Mouse (Mus musculus): ENCODE measurements at regions not wholly inside any gene's neighbourhood (a gene's known extent, or its start where the extent isn't known, plus 50 kb on each side); places are given as distances from the start of the nearest gene placed in this dataset.

DNA sequence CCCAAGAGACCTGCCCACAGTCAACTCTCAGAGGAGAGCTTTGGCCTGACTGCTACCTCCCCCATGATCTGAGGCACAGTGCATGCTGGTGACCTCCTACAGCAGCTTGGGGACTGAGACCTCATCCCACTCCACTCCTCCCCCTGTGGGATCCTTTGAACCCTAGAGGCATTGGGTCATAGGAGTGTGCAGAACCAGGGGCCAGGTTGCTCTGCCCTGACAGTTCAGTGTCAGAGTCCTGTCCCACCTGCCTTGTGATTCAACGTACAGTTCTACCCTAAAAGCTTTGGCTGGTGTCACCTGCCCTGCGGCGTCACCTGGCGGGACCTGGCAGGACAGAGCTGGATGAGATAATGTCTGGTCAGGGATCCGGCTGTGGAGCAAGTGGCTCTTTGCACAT lies 254.9 kb upstream of the Zmiz1 start:
- TF ChIP-seq CTCF (IDR thresholded peaks at IDR 0.05; ENCODE audit: low read depth), result no peak
- 88% methylated on average over 5 of the region's 5 CpGs for WGBS
- Histone ChIP-seq H3K27me3 (replicated peaks; ENCODE audit: control insufficient read depth, insufficient read depth, low read length) (no peaks in the 10 kb centered on the region), H3K9me3 (ENCODE audit: control insufficient read depth) (no peaks in the 10 kb centered on the region), H3K4me3 (ENCODE audit: low read depth, low read length) (no peak overlapping the region), H3K27ac (ENCODE audit: low read depth, low read length) (no peak overlapping the region), H3K9ac (ENCODE audit: low read depth, low read length) (no peak overlapping the region), H3K4me2 (replicated peaks; ENCODE audit: low read depth) (no peak overlapping the region), H3K4me1 (replicated peaks; ENCODE audit: control insufficient read depth, insufficient read depth, low read length) (peaks cover 20% of the 10 kb centered on the region), H3K36me3 (ENCODE audit: control insufficient read depth, insufficient read depth) (no peaks in the 10 kb centered on the region)
- ATAC-seq, result no peak

DNA sequence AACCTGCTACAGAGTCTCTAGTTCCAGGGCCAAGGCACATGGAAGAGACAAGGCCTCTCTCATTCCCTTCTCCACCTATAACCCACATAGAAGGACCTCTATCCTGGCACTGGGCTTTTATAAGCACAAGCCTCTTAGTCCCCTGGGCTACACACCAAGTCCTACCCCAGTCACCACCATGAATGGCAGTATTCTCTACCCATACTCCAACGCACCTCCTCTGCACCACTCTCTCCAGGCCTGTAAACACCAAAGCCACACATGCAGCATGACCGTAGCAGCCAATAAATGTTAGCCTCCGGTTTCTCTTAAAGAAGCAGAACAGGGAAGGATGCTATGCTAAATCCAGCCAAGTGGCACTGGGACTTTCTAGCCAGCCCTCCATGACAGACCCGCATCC lies 252.1 kb upstream of the Zmiz1 start:
- no peaks in the 10 kb centered on the region for H3K27me3 ChIP-seq (replicated peaks; ENCODE audit: control insufficient read depth, insufficient read depth, low read length)
- no peak for ATAC-seq
- peak overlapping the region; percentile 74 for H3K27ac ChIP-seq (ENCODE audit: low read depth, low read length)
- no peak overlapping the region for H3K4me3 ChIP-seq (ENCODE audit: low read depth, low read length)
- H3K9me3 ChIP-seq (ENCODE audit: control insufficient read depth), result no peaks in the 10 kb centered on the region
- no peak overlapping the region for H3K4me2 ChIP-seq (replicated peaks; ENCODE audit: low read depth)
- no peak overlapping the region for H3K9ac ChIP-seq (ENCODE audit: low read depth, low read length)
- TF ChIP-seq CTCF (IDR thresholded peaks at IDR 0.05; ENCODE audit: low read depth), result no peak
- peaks cover 30% of the 10 kb centered on the region for H3K4me1 ChIP-seq (replicated peaks; ENCODE audit: control insufficient read depth, insufficient read depth, low read length)
- WGBS, result 69% methylated on average over 4 of the region's 4 CpGs
- H3K36me3 ChIP-seq (ENCODE audit: control insufficient read depth, insufficient read depth), result no peaks in the 10 kb centered on the region

DNA sequence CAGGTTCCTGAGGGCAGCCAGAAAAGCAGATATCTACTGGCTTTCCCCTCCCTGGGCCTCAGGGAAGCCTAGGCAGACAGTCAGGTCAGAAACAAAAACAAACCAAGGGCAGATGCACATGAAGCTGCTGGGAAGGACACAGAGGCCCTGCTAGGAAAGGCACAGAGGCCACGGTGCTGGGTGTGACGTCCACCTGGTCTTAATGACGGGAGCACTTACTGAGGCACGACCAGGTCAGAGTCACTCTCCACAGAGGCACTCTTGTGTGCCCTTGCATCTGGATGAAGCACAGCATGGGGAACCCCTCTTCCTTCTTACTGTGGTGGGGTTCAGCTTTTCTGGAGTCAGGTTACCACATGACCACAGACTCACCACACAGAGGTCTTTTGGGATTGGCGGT lies 251.6 kb upstream of the Zmiz1 start:
- no peak for ATAC-seq
- H3K9me3 ChIP-seq (ENCODE audit: control insufficient read depth), result no peaks in the 10 kb centered on the region
- H3K36me3 ChIP-seq (ENCODE audit: control insufficient read depth, insufficient read depth), result no peaks in the 10 kb centered on the region
- H3K4me3 ChIP-seq (ENCODE audit: low read depth, low read length), result no peak overlapping the region
- TF ChIP-seq CTCF (IDR thresholded peaks at IDR 0.05; ENCODE audit: low read depth), result no peak
- H3K27me3 ChIP-seq (replicated peaks; ENCODE audit: control insufficient read depth, insufficient read depth, low read length), result no peaks in the 10 kb centered on the region
- peak overlapping the region; percentile 74 for H3K27ac ChIP-seq (ENCODE audit: low read depth, low read length)
- 32% methylated on average over 5 of the region's 5 CpGs for WGBS
- H3K9ac ChIP-seq (ENCODE audit: low read depth, low read length), result no peak overlapping the region
- H3K4me2 ChIP-seq (replicated peaks; ENCODE audit: low read depth), result no peak overlapping the region
- H3K4me1 ChIP-seq (replicated peaks; ENCODE audit: control insufficient read depth, insufficient read depth, low read length), result peaks cover 30% of the 10 kb centered on the region

DNA sequence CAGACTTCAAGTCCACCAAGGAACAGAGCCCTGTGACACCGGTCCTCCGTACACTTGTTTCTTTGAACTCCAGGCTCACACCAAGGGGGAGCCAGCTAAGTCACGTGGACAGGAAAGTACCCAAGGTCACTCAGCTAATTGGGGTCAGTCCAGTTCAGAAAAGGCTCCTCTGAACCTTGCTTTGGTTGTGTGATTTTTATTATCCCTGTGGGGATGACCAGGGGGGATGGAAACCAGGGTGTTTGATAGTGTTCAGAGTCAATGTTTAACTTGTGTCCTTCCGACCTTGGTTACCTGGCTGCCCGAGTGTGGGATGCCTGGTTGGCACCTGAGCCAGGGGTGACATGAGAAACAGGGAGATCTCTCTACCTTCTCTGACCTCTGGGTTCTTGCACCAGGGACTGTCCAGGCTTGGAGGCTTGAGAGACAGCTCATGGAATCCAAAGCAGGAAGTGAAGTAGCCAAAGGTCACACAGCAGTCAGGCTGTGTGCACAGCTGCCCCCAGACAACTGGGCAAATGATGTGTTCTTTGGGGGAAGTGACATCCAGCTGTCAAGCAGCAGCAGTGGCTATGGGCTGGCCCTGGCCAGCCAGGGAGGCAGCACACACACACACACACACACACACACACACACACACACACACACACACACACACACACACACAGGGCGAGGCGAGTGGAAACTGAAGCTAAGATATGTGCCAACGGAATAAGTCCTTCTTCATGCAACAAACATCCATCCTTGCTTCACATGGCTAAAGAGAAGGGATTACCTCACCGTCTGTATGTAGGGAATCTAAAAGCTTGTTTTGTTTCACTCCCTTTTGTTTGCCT lies 250.5 kb upstream of the Zmiz1 start:
- Histone ChIP-seq H3K36me3 (ENCODE audit: control insufficient read depth, insufficient read depth) (no peaks in the 10 kb centered on the region), H3K4me1 (replicated peaks; ENCODE audit: control insufficient read depth, insufficient read depth, low read length) (peaks cover 30% of the 10 kb centered on the region), H3K4me3 (ENCODE audit: low read depth, low read length) (no peak overlapping the region), H3K9ac (ENCODE audit: low read depth, low read length) (no peak overlapping the region), H3K9me3 (ENCODE audit: control insufficient read depth) (no peaks in the 10 kb centered on the region), H3K27ac (ENCODE audit: low read depth, low read length) (peak overlapping the region; percentile 79), H3K27me3 (replicated peaks; ENCODE audit: control insufficient read depth, insufficient read depth, low read length) (no peaks in the 10 kb centered on the region), H3K4me2 (replicated peaks; ENCODE audit: low read depth) (no peak overlapping the region)
- no peak for TF ChIP-seq CTCF (IDR thresholded peaks at IDR 0.05; ENCODE audit: low read depth)
- 40% methylated on average over 9 of the region's 9 CpGs for WGBS
- peak; percentile 90 for ATAC-seq

DNA sequence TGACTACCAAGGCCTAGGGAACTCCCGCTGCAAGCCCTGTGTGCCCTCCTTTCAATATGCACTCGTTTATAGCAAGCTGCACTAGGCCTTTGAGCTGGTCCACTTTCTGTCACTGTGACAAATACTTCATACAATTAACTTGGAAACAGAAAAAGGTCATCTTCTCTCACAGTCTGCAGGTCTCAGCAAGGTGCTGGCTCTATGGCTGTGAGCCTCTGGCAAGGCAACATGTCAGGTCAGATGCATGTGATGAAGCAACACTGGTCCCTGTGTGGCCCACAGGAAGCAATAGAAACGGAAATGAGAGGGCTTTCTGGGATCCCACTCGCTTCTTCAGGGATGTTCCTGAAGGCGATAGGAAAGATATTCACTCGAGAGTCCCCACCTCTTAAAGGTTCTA lies 245.9 kb upstream of the Zmiz1 start:
- Histone ChIP-seq H3K27me3 (replicated peaks; ENCODE audit: control insufficient read depth, insufficient read depth, low read length) (no peaks in the 10 kb centered on the region), H3K27ac (ENCODE audit: low read depth, low read length) (no peak overlapping the region), H3K4me1 (replicated peaks; ENCODE audit: control insufficient read depth, insufficient read depth, low read length) (peaks cover 15% of the 10 kb centered on the region), H3K9ac (ENCODE audit: low read depth, low read length) (no peak overlapping the region), H3K9me3 (ENCODE audit: control insufficient read depth) (no peaks in the 10 kb centered on the region), H3K4me2 (replicated peaks; ENCODE audit: low read depth) (no peak overlapping the region), H3K36me3 (ENCODE audit: control insufficient read depth, insufficient read depth) (no peaks in the 10 kb centered on the region), H3K4me3 (ENCODE audit: low read depth, low read length) (no peak overlapping the region)
- ATAC-seq, result no peak
- TF ChIP-seq CTCF (IDR thresholded peaks at IDR 0.05; ENCODE audit: low read depth), result no peak
- 69% methylated on average over 6 of the region's 6 CpGs for WGBS

DNA sequence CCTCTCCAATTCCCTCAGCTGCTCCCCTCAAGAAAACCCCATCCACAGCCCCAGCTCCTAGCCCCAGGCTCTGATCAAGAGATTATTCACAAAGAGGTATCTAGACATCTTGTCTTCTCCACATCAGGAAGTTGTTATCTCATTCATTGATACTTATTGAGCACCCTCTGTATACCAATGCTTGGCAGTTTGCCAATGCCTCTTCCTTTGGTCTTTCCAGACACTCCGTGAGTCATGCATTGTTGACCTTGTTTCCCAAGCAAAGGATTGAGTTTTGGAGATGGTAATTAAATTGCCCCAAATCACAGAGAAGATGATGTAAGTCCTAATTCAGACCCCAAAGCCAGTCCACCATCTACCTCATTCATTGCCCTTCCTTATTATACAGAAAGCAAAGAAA lies 235.9 kb upstream of the Zmiz1 start:
- Histone ChIP-seq H3K4me3 (ENCODE audit: low read depth, low read length) (no peak overlapping the region), H3K27me3 (replicated peaks; ENCODE audit: control insufficient read depth, insufficient read depth, low read length) (no peaks in the 10 kb centered on the region), H3K4me1 (replicated peaks; ENCODE audit: control insufficient read depth, insufficient read depth, low read length) (peaks cover 8% of the 10 kb centered on the region; the same call in 1 of the 2 replicates), H3K9ac (ENCODE audit: low read depth, low read length) (no peak overlapping the region), H3K27ac (ENCODE audit: low read depth, low read length) (no peak overlapping the region), H3K9me3 (ENCODE audit: control insufficient read depth) (no peaks in the 10 kb centered on the region), H3K4me2 (replicated peaks; ENCODE audit: low read depth) (no peak overlapping the region), H3K36me3 (ENCODE audit: control insufficient read depth, insufficient read depth) (no peaks in the 10 kb centered on the region; the same call in 1 of the 2 replicates)
- ATAC-seq, result no peak
- WGBS, result 28% methylated on average over 1 of the region's 1 CpGs
- TF ChIP-seq CTCF (IDR thresholded peaks at IDR 0.05; ENCODE audit: low read depth), result no peak

Measured in intestine, postnatal 0 days (tissue).